Mouse (Mus musculus): ENCODE data around the gene Ubp1.

GRCm38 (mm10) chr9:113982451-113982850 lies 51.7 kb downstream of the Ubp1 start:
- TF ChIP-seq CTCF (IDR thresholded peaks at IDR 0.05; ENCODE audit: low read depth) (no peak), EP300 (IDR thresholded peaks at IDR 0.05; ENCODE audit: low read depth) (no peak)
